Mouse (Mus musculus) hematopoietic stem cell, adult 5-6 weeks (primary cell): ENCODE data around the gene Ccdc134. TPM values are rescaled to one million over a fixed set of nuclear protein-coding genes. Genes with fewer than 3 reads are reported as not detected.

Experiments
- ATAC-seq, 2 experiments: fragments of 125-278 bp in 1 of 2; replicated peaks in 1 of 2; 2 replicates each; pipeline ENCODE4 v1.8.0; 2016 to 2017; ENCODE audit warnings: inconsistent platforms in 2 of 2, mild to moderate bottlenecking in 2 of 2, moderate number of reproducible peaks in 2 of 2, low read depth in 1 of 2, moderate TSS enrichment in 1 of 2; ENCODE audit not compliant: low FRiP score in 2 of 2, poor library complexity in 2 of 2, severe bottlenecking in 2 of 2, insufficient read depth in 1 of 2, low TSS enrichment in 1 of 2
- total RNA-seq: library from RNA; stranded (forward); fragments of 172-1452, 232-1000 nt; gene quantifications from 2 replicates; pipeline ENCODE4 v1.2.3, GENCODE M21; 2017

Gene Ccdc134
- total RNA-seq, 1 experiment from 2014 or later = 20.8 TPM

DNA sequence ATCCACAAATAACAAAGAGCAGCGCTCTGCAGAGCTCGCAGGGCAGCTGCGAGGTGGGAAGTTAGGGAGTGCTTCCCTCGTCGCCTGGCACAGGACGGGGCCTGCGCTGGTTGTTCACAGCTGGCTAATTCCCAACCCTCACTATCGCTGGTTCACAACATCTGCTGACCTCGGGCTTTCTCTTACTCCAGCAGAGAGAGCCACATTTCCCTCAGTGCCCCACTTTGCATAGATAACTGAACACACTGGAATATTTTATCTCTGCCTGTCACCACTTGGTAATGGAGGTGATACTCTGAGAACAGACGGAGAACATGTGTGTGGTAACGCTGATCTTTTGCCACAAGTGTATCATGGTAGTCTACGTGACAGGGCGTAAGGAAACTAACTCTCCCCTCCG is 58.4 kb downstream of the Ccdc134 start:
- peak in 1 of 2 experiments; percentile 18; a peak in 1 of 4 replicates for ATAC-seq

- peak; percentile 37 to 50 for ATAC-seq
These were observed 59.2 kb downstream of the Ccdc134 start for GRCm38 (mm10) chr15:82186931-82187330.

DNA sequence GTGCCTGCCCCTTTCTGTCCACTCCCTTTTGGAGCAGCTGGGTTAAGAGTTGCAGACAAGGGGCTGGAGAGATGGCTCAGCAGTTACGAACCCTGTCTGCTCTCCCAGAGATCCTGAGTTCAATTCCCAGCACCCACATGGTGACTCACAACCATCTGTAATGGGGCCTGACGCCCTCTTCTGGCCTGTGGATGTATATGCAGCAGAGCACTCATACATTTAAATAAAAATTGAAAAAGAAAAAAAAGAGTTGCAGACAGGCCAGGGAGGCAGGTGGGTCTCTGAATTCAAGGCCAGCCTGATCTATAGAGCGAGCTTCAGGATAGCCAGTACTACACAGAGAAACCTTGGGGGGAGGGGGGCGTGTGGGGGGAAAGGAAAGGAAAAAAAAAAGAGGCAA is 59.7 kb downstream of the Ccdc134 start:
- no peak for ATAC-seq

DNA sequence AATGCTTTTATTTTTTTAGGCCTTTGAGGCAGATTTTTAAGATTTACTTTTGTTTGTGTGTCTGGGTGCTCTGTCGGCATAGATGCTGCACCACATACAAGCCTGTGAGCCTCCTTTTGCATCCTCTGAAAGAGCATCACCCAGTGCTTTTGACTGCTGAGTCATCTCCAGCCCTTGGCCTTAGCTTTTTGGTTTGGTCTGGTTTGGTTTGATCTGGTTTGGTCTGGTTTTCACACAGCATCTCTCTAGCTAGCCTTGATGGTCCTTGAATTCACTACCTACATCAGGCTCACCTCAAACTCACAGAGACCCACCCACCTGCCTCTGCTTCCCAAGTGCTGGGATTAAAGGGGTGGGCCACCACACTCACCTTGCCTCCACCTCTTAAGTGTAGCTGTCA is 60.2 kb downstream of the Ccdc134 start:
- ATAC-seq = no peak

DNA sequence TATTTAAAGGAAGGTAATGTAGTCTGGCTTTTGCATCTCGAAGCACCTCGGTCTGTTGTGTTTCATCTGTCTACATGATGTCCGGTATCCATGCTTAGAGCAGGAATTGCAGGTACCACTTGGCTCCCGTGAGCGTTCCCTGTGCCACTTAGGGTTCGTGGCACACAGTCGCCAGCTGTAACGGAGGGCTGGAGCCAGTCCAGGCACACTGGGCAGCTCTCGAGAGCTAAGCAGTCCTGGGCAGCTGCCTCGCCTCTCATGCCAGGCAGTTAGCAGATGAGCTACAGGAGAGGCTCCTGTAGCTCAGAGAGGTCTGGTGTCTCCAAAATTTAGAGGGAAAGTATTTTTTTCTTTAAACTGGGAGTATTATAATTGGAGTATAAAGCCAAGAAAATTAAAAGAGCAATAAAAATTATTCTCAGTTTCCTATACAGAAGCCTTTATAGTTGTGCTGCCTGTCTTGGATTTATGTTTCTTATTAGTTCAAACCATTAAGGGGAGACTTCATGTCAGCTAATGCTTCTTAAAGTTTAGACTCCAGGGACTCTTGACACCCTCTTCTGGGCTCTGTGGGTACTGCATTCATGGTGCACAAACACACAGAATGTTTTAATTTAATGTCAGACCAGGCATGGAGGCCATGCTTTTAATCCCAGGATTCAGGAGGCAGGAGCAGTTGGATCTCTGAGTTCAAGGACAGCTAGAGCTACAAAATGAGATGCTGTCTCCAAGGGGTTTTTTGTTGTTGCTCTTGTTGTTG is 60.9 kb downstream of the Ccdc134 start:
- no peak for ATAC-seq

Other genes with a start within 250 kb of the Ccdc134 start
- gene Polr3h, start 201.7 kb upstream of the Ccdc134 start, total RNA-seq = 26.7 and 32.6 TPM in 2 replicates
- not detected in 2 replicates for gene Csdc2, start 191.2 kb upstream of the Ccdc134 start, total RNA-seq
- gene Pmm1, start 167.0 kb upstream of the Ccdc134 start, total RNA-seq = 12.5 and 13.4 TPM in 2 replicates
- gene 1700029P11Rik, start 147.4 kb upstream of the Ccdc134 start, total RNA-seq = not detected in 2 replicates
- 364 and 390 TPM in 2 replicates for gene Xrcc6, start 140.1 kb upstream of the Ccdc134 start, total RNA-seq
- gene Desi1, start 94.1 kb upstream of the Ccdc134 start, total RNA-seq = 8.3 and 10.0 TPM in 2 replicates
- gene Snu13, start 80.3 kb upstream of the Ccdc134 start, total RNA-seq = 167 and 205 TPM in 2 replicates
- not detected in 2 replicates for gene 4930407I10Rik, start 68.8 kb upstream of the Ccdc134 start, total RNA-seq
- gene Mei1, start 57.9 kb upstream of the Ccdc134 start, total RNA-seq = not detected in 2 replicates
- gene Srebf2, start 19.3 kb downstream of the Ccdc134 start, total RNA-seq = 64.0 and 83.8 TPM in 2 replicates
- gene Shisa8, start 84.9 kb downstream of the Ccdc134 start, total RNA-seq = 9.3 and 13.6 TPM in 2 replicates
- gene Tnfrsf13c, start 96.4 kb downstream of the Ccdc134 start, total RNA-seq = 9.2 and 10.6 TPM in 2 replicates
- 15.6 and 25.6 TPM in 2 replicates for gene Cenpm, start 116.8 kb downstream of the Ccdc134 start, total RNA-seq
- gene 1500009C09Rik, start 124.5 kb downstream of the Ccdc134 start, total RNA-seq = not detected in 2 replicates
- gene Sept3, start 147.0 kb downstream of the Ccdc134 start, total RNA-seq = 1.1 TPM in 2 replicates
- not detected in 2 replicates for gene Wbp2nl, start 171.0 kb downstream of the Ccdc134 start, total RNA-seq
- gene Naga, start 211.0 kb downstream of the Ccdc134 start, total RNA-seq = 50.2 and 51.1 TPM in 2 replicates
- 8.5 and 13.6 TPM in 2 replicates for gene Pheta2, start 211.0 kb downstream of the Ccdc134 start, total RNA-seq
- 53.4 and 61.4 TPM in 2 replicates for gene Smdt1, start 211.0 kb downstream of the Ccdc134 start, total RNA-seq
- gene Ndufa6, start 226.4 kb downstream of the Ccdc134 start, total RNA-seq = 90.5 and 185 TPM in 2 replicates